Mouse (Mus musculus) testis, postnatal 10 days (tissue): ENCODE results near the gene Snd1.

ENCODE experiments used
- DNase-seq: peaks from one replicate; pipeline ENCODE4 v3.0.0; 2021; ENCODE audit warnings: low spot score

The Snd1 gene

DNA sequence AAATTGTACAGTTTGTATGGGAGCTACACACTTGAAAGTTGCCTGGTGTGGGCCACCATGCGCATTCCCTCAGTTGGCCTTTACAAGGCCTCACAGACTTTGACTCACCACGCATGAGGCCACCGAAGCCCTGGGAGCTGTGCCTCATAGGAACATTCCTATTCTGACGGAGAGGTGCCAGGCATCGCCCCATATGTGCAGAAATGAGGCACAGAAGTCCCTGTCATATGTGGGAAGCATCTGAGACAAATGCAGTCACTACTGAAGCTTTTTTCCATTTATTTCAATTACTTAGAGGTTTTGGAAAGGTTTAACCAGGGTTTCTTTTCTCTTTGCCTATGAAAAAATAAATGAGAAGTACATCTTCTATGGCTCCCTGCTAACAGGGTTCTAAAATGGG lies 278.3 kb downstream of the Snd1 start:
- DNase-seq: no peak

DNA sequence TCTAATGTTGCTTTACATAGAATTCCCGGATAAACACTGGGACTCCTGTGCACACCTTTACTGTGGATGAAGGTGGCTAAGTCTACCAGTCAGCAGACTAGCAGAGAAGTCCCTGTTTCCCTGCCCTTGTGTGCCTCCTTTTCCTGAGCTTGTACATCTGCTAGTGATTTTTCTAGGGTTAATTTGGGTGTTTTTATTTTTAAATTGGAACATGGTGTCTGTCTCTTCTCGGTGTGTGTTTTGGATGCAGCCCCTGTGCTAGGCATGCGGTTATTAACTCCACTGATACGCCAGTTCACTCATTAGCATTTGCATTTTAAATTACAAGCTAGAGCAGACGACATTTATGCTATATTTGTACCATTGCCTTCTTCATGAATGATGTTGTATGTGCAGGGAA lies 278.7 kb downstream of the Snd1 start:
- DNase-seq: no peak

DNA sequence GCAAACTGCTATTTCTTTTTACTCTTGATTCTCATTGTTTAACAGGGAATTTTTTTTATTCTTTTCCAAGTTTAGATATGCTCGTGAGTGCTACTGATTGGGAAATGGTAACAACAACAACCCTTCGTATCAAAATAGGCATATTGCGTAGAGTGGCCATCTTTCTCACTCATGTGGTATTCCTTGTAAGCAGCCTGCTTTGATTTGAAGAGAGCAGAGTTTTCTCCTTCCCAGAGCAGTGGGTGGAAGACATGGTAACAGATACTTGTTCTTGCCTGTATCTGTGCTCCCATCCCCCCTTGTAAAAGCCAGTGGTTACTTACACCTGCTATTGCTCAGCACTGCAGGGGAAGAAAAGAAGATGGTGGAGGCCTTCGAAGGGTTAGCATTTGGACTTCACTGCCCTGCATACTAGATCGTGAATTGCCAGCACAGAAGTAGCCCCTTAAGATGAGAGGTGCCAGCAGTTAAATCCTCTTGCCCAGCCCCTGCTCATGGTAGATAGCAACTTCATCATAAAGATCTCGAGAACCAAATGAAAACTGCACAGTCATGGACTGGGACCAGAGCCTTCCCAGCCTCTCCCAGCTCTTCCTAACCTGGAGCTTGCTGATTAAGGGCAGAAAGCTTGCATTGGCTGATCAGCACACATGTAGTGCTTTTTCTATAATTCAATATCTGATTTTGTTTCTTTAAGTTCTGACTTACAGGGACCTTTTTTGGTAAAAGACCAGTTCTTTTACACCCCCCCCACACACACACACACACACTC lies 279.4 kb downstream of the Snd1 start:
- DNase-seq: no peak

DNA sequence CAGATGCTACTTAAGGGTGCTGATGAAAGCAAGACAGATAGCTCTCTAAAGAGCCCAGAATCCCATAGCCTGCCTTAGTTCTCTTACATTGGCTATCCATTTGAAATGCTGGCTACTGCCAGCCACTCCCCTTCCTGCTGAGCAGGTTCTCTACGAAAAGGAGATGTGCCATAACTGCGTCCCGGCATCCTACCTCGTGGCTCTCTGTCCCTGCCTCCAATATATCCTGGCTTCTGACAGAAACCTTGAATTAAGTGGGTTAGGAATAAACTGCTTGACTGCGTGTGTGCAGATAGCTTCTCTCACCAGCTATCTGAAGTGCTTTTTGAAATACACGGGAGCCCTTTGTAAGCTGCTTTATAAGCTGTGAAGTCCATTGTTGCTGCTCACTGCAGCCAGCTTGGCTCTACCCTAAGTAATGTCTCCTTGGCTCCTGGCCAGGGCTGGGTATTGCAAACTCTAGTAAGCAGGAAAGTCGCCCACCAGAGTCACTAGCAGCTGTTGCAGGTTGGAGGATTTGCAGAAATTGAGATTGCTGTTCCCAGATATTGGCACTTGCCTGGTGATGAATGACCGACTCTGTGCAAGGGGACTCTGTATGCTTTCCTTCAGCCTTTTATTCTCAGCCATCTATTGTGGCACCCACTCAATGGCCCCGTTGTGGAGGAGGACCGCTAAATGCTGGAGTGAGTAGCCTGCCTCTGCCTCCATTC lies 281.5 kb downstream of the Snd1 start:
- DNase-seq: peak; percentile 64

DNA sequence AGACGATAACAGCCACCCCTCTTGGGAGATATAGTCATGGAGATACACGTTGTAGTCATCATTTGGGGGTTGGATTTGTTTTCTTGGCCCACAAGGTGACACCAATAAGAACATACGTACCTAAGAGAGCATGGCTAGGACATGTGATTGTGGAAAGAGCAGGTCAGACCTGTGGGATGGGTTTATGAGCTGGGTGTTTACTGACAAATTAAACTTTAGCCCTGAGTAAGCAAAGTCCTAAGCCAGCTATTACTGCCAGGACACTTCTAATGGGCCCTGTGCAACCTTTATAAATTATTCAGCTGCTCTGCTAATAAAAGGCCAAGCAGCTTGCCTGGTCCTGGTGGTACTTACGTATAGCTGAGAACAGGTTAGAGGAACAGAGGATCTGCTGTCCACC lies 283.4 kb downstream of the Snd1 start:
- DNase-seq: no peak

DNA sequence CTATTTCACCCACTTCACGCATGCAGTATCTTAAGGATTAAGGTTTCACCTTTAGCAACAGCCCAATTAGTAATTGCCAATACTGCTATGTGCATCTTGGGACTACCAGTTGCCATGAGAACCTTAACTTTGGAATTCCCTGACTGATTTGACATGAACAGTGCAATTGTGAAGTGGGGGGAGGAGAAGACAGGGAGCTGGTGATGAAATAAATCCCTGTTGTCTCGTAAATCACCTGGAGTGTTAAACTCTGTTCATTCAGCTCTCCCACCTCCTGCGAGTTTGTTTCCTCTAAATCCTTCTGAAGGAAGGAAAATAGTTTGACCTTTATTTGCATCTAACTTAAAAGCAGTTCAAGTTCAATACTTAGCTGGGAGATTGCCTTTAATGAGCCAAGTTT lies 286.8 kb downstream of the Snd1 start:
- DNase-seq: no peak

DNA sequence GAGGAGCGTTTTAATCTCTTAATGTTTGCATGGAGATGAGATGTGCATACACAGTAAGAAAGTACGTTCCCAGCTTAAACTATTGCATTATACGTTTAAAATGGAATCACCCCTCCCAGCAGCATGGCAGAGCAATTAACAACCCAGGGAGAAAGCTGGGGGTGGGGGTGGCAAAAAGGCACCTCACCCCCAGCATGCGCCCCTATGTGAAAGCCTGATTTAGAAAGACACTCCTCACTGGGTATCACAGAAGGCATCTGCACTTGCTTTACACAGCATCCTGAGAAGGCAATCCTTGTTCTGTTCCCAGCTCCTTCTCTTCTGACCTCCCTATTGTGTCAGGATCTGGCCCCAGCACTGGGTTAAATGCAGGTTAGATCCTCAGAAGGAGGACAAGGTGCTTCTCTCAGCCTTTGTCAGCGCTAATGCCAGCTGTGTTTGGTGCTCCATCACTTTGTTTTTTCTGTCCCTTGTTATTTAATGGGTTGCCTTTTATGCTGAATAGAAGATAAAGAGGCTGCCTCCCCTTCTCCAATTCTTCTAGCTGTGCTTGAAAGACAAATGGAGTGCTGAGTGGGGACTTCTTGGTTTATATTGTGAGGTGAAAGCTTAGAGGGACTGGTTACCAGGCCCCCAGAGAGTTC lies 287.3 kb downstream of the Snd1 start:
- DNase-seq: no peak

DNA sequence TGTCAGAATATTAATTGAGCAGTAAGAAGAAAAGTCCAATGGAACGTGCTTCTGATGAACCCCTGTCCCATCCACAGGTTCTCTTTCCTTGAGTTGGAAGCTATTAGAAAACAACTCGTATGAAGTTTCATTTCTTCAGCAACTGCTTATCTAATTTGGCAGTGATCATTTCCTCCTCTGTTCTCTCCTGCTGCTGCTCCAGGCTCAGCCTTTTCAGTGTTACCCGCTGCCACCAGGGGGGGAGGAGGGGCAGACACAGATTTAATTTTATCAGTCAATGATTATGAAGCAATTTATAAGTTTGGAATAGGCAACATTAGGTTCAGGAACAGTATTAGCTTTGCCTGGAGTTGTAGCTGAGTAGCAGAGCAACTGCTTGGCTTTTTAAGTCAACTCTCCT lies 291.7 kb downstream of the Snd1 start:
- no peak for DNase-seq

DNA sequence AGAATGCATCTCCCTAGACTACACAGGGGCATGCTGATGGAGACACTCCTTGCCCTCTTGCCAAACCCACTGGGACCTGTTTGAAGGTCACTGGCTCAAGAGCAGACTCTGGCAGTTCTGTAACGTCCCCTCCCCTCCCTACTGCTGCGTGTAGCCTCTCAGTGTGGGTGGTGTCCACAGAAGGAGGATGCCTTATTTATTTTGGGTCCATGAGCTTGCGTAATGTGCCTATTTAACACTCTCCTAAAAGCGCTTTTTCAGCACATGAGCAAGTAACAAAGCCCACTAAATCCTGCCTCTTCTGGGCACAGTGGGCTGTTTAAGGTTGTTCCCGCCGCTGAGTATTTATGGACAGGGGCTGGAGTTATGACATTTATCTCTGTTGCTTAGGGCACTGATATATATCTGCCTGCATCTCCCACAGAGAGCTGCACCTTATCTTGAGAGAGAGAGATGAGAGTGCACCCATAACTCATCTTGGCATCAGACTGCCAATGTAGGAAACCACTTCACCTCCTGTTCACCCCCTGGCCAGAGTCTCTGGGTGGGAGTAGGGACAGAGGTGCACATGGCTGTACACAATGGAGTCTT lies 293.0 kb downstream of the Snd1 start:
- no peak for DNase-seq

DNA sequence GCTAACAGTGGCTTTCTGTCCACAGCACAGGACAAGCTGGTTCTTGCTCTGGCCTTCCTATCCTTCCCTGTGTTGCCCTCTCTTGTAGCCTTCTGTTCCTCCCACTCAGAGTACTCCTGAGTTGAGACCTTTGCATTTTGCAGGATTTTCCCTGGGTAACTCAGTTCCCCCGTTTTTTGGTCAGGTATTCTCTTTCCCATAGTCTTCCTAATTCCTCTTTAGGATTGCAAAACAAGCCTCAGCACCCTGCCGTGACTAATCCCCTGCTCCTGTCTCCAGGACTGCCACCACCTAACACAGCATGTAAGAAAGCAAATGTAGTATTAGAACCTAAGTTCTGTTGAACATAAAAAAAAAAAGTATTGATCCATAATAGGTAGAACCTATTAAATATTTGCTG lies 296.4 kb downstream of the Snd1 start:
- no peak for DNase-seq

DNA sequence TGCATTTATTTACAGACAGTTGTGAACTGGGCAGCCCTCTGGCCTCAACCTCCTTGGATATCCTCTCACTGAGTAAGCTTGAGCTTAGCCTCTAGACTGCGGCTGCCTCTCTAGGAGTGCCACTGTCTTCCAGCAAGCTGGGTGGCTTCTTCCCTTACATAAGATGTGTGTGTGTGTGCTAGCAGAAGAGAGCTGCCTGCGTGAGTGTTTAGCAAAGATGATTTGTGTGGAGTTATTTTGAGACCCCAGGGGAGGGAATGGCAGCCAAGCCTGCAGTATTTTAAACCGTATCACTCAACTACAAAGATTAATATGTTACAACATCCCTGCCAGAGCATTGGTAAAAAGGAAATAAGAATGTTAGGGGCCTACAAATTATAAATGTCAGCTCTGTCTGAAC lies 306.8 kb downstream of the Snd1 start:
- no peak for DNase-seq

DNA sequence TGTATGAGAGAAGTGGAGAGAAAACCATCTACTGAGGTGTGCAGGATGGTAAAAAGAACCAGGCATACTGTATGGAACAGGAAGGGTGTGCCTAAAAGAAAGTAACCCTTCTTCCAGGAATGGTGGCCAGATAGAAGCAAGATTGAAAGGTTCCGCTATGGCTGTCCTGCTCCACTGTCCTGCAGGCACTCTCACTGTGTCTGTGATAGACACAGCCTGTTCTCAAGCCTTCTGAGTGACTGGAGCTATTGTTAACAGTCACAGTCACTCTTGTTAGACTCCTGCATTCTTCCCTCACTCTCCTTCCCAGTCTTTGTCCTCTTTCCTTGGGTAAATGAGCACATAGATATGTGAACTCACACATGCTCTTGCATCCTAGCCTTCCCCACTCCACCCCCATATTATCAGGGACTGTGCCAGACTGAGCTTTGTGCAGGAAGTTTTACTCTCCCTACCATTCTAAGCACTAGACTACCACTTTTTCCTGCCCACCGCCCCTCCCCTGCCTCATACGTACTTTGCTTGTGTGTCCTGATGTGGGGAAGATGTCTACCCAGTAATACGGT lies 308.2 kb downstream of the Snd1 start:
- no peak for DNase-seq

DNA sequence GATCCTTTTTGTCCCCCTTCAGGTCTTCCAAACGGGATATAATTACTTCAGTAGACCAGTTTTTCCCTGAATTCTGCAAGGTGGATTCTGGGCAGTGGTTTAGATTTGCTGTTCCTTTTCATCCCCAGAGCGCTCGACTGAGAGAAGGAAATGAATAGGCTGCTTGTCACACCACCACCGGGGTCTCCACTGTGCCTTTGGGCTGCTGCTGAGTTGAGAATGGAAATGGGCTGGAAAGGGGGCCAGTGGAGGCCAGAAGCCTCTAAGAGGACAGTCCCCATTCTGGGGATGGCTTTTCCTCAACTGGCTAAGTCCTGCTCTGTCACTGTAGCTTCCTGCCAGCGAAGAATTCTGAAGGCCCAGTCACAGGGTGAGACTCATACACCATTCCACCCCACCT lies 309.0 kb downstream of the Snd1 start:
- no peak for DNase-seq

DNA sequence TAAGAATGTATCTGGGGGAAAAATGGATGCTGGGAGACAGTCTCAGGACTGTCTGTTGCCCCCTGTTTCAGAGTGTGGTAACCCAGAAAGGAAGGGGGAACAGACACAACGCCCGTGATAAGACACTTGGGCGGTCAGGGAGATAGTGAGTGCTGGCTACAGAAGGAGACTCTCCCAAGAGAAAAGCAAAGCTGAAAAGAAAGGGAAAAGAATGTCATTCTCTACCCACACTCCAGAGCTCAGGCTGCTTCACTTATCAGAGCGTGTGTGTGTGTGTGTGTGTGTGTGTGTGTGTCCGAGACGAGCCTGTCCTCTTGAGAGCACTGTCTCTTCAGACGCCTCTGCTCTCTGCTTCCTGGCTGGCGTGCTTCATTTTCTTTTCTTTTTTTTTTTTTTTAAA lies 310.8 kb downstream of the Snd1 start:
- DNase-seq: no peak

DNA sequence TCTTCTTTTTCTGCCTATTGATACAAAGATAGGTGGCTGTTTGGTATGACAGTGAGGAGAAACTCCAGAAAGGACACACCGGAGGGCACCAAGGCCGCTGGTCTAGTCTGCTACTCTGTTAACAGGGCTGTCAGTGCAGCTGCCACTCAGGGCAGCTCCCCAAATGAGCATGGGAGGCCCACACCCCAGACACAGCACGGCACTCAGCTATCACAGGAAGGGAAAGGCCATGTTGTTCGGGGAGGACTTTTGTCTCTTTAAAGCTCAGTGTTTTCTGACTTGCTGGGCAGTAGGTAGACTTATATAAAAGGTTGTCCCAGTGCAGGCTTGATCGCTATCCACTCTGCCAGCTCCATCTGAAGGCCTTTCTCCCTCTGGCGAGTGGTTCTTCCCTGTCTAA lies 312.2 kb downstream of the Snd1 start:
- DNase-seq: no peak

DNA sequence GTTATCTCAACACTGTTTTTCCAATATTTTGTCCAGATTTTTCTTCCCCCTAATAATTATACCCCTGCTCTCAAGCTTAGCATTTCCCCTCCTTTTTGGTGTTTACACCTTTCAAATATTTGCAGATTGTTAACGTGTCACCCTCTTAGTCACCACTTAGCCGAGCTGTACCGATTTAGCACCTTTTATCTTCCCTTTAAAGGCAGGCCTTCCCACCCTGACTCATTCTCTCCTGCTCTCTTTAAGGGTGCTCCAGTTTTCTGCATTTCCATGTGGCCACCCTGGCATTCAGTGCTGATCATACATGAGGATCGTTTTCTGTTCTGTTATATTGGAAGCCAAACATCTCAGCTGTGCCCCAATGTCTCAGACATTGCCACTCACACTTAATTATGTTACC lies 314.7 kb downstream of the Snd1 start:
- no peak for DNase-seq

DNA sequence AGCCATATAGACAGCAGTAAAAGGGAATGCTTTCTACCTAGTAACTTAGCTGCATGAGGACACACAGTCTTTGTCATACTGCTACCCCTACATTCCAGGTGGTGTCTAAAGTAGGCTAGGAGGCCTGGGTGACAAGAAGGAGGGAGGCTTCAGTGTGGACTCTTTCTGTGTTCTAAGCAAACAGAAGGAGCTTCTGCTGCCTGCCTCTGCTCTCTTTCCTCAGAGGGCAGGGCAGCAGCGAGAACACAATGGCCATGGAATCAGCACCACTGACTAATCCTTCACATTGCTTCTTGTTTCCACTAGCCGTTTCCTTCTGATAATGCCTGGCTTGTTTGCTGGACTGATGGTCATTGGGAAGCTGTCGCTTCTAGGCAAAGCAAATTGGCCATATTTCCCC lies 316.2 kb downstream of the Snd1 start:
- DNase-seq: no peak

DNA sequence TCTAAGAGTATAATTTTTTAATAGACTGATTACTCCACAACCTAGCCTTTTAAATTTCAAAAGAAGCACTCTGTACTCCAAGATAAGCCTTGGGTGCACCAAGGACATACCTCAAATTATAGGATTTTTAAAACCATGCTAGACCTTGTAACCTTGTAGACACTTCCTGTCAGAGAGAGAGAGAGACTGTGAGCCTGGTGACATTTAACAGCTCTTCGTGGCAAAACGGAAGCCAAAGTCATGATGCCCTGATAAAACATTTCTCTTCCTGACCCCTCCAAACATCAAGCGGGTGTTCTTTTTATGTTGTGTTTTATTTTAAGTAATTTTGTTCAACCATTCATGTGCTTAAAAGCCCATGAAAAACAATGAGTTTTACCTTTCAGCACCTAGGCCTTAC lies 316.9 kb downstream of the Snd1 start:
- no peak for DNase-seq

DNA sequence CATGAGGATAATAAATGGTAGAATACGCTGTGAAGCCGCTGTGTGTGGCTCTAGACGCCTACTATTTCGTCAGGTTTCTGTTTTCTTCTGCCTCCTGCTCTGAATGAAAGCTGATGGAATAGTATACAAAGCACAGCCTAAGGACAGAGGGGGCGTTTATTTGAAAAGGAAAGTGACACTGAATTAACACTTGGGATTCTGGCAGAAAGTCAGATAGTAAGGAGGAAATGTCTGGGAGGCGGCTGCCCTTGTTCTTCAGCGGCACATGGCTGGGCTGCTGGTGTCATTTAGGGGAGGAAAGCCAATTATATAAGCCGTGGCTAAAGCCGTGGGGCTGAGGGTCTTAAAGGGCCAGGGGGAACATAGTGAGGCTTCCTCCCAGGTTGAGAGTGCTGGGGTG lies 320.4 kb downstream of the Snd1 start:
- DNase-seq: no peak

DNA sequence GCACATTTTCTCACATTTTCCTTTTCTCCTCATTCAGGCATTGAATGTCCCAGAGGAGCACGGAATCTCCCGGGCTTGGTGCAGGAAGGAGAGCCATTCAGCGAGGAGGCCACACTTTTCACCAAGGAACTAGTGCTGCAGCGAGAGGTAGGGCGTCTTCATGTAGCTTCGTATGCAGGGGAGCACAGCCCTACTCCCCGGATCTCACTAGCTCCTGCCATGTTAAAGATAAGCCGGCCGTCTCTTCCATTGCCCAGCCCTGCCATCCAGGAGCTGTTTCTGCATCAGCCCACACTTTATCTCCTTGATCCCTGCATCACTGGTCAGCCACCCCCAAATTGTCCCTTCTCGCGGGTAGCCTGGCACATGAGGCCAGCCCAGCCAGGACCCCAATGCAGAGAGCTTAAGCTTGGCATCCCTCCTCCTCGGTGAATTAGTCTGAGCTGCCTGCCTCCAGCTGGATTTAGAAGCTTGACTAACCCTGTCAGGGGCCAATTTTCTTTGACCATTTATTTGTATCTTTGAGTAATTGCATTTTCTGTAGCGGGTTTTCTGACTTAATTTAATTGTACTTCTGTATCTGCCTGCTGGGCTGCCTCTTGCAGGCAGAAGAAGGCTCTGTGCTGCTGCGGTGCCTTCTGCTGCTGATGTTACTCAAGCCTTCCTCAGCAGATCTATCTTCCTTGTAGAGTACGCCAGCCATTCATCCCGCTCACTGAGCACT lies 321.0 kb downstream of the Snd1 start:
- DNase-seq: no peak

DNA sequence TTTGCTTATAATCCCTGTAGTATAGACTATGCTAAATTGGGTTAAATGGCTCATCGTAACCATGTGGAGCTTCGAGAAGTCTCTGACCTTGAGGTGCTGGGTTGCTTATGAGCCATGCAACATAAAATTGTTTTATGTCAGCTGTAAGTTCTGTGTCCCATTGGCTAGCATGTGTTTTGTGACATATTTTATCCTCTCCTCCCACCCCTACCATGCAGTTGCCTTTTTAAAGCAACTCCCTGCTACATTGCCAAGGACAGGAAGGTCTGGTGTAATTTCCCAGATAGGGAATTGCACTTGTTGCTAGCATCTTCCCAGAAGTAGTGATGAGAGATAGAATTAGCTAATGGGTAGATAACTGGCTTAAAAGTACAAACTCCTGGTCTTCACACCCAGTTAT lies 324.9 kb downstream of the Snd1 start:
- no peak for DNase-seq

DNA sequence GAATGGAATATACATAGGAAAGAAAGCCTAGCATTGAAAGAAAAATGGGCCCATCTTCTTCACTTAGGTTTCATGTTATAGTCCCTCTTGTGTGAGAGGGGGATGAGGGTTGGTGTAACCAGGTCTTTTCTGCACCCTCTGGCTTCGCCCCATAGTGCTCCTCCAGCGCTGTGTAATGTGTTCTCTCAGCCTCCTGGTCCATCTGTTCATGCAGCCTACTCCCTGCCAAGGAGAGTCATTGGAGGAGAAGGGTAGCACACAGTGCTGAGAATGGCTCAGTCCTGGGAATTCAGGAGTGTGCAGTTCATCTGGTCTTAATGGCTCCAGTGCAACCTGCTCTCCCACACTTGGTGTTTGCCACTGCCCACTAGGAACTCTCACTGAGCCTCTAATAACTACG lies 326.0 kb downstream of the Snd1 start:
- no peak for DNase-seq
